Mouse (Mus musculus) liver, adult (tissue): ENCODE measurements at regions not wholly inside any gene's neighbourhood (a gene's known extent, or its start where the extent isn't known, plus 50 kb on each side); places are given as distances from the start of the nearest gene placed in this dataset.

Experiments used
- GATA4 ChIP-seq: IDR thresholded peaks from 2 replicates; pipeline ENCODE4 v1.6.1; 2014; ENCODE audit warnings: mild to moderate bottlenecking, low read length; ENCODE audit not compliant: insufficient replicate concordance

DNA sequence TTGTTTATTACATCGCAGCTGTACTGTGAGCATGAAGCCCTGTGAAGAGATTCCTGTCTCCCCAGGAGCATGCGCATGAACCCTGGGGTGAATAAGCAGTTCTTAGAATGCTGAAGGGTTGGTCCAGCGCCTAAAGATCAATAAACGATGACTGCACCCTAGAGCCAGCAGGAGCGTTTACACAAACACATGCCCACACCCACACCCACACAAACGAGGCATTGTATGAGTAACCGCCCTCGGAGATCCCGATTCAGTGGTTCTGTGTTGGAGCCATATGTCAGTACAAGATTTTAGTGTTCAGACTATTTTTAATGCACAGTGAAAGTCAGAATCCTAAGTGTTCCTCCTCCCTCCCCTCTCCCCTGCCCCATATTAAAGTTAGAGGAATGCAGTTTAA lies 57.3 kb downstream of the Edn1 start:
- no peak for TF ChIP-seq GATA4

DNA sequence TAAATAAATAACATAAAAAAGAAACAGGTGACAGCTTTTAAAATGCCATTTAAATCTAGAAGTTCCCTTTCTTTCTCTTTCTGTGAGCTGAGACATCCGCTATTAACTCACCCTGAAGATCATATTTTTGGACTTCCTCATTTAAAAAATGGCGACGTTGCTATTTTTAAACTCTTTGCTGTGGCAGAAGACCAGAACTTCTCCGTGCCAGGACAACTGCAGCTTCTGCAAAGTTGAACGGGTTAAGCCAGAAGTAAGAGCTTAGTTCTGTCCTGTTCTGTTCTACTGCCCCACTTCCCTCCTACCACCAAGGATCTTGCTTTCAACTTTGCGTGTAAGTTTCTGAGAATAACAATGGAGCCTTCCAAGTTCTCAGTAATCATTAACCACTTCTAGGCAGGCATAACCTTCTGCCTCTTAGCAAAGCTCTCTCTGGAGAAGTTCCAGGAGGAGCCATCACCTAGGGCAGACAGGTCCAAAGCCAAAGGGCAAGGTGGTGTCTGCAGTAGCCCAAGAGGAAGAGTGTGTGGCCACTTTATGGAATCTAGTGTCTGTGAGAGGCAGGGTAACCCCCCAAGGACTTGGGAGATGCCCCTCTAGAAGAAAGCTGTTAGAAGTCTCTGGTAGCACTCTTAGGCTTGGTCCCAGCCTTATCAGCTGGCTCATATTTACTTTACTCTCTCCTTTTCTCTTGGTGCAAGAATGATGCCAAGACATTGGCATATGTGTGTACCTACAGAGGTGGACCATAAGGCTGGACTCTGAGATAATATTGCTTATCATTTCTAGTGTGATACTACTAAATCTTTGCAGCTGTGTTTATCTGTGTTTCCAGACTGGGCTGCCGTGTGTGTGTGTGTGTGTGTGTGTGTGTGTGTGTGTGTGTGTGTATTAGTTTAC lies 66.6 kb downstream of the Edn1 start:
- TF ChIP-seq GATA4, result no peak

DNA sequence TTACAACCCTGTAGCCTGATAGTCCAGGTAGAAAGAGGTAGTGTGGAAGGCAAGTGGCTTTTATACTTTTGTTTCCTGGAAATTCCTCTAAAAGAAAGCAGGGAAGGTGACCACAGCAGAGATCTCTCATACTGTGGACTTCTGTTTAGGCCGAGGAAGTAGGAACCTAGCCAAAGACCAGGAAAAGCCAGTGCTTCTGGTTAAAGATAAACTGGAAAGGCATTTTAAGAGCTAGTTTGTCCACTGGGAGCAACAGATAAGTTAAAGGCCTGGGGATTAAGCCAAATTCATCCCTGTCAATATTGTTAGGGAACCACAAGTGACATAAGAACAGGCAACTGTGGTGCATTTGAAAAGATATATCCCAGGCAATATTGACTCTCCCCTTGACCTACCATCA lies 68.5 kb downstream of the Edn1 start:
- TF ChIP-seq GATA4, result 0 out of 2 replicates have a peak, but pooled peaks have one; percentile 19

DNA sequence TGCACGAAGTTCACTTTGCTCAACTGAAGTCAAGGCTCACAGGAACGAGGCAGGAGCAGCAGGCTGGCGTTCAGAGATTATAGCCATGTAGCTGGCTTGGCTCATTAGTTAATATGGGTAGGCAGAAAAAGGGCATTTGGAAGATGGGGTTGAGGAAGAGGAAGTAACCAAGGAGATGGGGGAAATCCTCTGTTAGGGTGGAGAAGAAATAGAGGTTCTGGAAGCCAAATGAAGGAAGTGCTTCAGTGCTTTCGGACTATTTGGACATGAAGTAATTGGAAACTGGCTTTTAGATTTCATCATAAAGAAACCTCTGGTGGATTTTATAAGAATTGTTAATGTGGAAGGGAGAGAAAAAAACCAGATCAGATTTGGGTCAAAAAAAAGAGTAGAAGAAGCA lies 70.9 kb downstream of the Edn1 start:
- no peak for TF ChIP-seq GATA4

DNA sequence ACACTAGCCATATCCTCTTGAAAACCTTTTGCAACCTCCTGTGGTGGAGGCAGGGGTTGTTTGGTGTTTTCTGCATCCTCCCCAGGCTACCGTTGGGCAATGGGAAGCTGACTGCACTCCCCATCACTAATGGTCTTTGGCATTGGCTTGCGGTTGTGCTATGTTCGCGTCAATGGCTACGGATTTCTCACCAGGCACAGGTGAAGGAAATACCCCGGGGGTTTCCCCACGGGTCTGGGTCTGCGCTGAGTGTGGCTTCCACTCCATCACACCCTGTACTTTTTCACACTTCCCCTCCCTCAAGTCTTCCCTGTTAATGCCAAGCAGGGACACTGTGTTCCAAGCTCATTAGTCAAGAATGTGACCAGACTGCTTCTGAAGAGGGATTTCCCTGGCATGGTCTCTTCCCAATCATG lies 72.9 kb downstream of the Edn1 start:
- TF ChIP-seq GATA4, result no peak

DNA sequence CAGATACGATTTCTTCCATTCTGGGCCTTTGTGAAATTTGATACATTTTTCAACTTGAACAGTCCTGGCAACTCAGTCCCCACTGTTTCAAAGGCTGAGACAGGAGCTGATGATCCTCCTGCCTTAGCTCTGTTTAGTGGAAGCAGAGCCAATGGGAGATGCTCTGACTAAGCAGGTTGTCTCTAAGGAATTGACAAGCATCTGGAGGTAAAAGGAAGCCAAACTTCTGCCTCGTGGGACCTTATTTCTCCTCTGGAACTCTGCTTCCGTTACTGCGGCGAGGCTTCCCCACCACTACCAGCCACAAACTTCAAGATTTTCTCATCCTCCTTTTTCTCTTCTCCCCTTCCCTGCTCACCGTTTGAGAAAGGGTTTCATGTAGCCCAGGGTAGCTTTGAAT lies 78.4 kb downstream of the Edn1 start:
- no peak for TF ChIP-seq GATA4

DNA sequence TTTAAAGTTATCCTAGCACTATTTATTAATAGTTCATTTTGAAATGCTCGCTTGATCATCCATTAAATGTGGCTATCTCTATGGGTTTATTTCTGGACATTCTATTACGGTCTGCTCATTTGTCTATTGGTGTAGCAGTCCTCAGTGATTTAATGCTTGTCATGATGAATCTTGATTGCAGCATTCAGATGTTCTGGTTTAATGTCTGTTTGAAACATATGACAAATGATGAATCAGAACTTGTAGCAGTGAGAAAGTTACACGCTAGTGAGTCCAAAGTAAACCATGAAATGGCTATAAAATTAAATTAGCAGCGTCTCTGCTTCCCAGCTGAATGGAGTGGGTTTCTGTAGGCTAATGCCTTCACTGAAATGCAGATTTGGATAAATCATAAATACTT lies 81.8 kb downstream of the Edn1 start:
- TF ChIP-seq GATA4, result no peak

DNA sequence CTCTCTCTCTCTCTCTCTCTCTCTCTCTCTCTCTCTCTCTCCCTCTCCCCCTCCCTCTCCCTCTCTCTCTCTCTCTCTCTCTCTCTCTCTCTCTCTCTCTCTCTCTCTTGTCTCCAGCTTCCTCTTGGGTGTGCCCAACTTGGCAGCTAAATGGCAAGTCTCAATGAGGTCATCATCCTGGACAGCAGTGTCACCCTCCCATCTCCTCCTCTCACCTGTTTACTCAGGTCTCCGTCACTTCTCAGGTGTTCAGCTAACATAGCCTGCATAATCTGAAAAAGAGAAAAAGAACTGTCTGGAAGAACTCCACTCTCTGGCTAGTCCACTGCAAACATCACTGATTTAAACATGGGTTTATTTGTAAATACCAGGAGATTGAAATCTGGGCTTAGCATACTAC lies 89.1 kb downstream of the Edn1 start:
- TF ChIP-seq GATA4, result no peak

DNA sequence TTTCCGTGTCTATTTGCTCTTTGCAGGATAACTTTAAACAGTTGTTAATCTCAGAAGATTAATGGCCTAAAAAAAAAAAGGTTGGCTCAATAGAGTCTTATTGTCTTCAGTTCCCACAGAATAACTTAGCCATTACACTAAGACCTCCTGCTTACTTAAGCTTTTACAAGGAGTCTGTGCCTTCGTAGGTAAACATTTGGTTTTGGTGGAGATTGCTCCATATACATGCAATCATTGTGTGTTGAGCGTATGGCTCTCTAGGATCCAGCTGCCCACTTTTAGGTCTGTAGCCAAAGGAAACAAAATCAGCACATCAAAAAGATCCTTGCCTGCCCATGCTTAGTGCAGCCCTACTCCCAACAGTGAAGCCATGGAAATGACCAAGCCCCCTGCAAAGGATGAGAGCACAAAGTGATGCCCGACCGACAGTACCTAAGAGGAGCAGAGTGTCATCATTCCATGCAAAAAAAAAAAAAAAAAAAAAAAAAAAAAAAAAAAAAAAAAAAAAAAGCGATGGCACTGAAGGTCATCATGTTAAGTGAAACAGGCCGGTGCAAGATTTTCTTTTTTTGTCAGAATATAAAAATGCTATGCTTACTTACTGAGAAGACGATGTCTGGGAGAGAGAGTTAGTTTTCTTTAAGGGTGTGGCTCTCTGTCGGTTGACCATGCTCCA lies 90.2 kb downstream of the Edn1 start:
- no peak for TF ChIP-seq GATA4

DNA sequence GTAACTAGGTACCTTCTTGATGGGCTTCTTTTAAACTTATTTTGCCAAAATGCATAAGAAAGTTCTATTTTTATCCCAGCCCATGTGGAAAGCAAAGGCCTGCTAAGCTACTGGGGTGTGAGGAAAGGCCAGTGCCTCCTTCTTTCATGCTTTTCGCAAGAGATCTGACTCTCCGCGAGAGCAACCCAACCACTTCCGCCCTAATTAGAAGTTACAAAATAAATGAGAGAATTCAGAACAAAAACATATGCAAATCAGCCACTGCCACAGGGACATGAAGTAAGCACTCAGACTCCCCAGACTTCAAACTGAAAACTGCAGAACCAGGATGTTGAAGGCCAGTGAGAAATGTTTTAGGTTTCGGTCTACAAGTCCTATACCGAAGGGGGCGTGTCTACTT lies 91.4 kb downstream of the Edn1 start:
- TF ChIP-seq GATA4, result no peak

DNA sequence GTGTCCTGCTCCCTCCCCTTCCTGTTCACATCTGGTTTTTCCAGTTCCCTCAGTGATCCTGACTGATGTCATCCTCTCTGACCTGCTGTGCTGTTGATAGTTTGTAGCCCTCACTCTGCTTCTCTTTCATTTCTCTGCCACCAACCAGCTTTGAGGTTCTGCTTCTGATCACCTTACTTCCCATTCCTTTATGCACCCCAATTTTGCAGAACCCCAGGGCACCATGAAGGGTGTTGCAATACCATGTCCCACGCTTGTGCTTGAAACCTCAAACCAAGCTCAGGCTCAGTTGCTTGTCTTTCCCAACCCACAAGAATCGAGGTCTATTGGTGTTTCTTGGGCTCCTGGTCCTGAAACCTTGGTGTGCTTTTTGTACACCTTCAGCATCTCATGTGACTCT lies 93.3 kb downstream of the Edn1 start:
- TF ChIP-seq GATA4, result no peak

DNA sequence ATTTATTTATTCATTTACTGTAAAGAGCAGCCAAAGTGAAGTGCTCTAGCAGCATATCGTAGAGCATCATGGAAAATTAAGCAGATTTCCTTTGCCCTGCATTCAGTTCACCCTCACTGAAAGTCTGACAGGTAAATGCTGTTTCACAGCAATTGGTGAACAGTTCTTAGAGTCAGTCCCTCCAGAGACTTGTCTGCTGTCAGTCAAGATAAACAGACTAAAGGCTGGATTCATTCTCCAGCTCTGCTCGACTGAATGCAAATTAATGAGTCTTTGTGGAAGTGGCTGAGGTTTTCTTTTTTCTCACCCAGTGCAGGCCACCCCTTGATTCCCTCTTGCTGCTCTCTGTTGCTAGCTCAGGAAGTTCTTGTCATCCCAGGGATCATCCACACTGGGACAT lies 100.2 kb downstream of the Edn1 start:
- TF ChIP-seq GATA4, result no peak

DNA sequence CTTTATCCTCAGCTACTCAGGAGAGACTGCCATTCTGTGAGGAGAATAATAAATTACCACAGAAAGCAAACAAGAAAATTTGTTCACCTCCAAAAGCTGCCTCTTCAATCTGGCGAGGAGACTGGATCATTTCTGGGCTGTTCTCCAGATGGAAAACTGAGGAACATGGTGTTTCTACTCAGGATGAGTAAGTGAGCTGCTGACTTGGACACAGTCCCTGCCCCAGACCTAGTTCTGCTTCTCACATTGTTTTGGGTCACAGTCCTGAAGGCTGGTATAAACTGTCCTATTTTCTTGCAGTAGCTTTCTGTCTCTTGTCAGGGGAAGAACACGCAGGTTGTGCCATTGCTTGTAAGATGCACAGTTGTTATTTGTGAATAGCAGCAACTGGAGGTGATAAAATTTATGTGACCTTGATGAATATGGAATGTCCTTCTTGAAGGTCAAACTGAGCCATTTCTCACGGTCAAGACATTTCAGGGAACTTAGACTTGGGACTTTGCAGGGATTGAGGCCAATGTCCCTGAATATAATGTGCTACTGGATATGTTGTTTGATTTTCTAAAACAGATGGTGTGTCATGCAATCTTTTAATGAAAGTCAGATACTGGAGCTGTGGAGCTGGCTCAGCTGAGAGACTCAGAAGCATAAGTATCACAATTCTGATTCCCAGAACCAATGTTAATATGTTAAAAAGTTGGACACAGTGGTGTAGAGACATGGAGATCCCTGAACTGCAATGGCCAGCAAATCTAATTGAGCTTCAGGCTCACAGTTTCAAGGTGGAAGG lies 102.2 kb downstream of the Edn1 start:
- TF ChIP-seq GATA4, result no peak

DNA sequence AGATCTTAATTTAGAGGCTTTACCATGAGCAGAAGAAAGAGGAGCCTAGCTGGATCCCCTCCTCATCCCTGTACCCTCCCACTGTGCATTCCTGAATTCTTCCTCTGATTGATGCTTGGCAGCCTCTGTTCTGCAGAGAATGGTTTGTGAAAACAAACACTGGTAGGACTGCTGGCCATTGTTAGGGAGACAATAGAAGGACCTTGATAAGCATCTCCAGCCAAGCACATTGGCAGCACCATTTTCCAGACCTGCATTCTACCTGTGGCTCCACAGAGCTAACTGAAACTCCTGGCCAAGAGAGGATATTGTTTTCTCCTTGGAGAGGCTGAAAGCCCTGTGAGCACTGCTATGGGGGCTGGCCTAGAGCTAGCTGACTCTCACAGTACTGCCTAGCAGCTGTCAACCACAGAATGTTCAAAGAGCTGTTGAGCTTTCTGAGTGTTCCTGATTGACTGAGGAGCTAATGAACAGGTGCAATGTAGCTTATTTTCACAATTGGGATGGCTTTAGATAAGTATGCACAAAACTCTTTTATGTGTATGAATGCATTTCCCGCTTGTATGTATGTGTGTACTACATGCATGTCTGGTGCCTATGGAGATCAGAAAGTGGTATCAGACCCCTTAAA lies 111.5 kb downstream of the Edn1 start:
- TF ChIP-seq GATA4, result no peak

DNA sequence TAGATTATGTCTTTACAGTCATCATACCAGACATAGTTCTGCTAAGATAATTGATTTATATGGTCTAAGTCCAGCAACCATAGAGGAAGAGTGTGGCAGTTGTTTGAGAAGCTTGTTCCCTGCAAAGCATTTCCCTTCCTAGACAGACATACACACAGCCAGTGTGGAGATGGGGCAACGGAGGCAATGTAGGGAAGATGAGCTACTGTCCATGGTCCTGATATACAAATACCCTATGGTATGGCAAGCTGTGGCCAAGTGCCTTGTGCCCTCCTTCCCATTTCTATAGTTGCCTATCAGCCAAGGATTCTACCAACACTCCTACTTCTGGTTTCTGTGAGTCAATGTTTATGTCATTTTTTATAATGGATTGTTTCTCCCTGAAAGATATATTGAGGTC lies 145.6 kb downstream of the Edn1 start:
- TF ChIP-seq GATA4, result no peak
